Mouse (Mus musculus) thymus, postnatal 25 days (tissue): Measurements from ENCODE around the gene Swi5.

Source experiments
- DNase-seq: peaks from one replicate; pipeline ENCODE4 v3.0.0; 2022

Swi5 gene

DNA sequence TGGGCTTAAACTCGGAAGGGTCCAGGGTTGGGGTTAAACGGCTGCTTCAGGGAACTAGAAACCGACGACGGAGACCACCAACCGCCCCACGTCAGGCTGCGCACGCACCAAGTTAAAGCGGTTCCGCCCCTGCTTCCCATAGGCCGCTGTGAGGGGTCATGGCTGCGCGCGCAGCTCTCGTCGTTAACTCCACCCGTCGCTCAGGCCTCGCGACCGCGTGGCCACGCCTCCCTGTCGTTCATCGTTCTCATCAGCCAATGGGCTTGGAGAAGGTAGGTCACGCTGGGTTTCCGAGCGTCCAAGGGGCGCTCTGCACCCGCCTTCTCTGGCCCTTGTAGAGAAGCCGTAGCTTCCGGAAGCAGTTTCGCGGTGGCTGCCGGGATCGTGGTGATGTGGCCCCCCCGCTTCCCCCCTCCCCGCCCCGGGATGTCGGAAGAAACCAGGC, at the start of gene Swi5:
Gene Swi5 (minus strand): TSS at position 153 of the 445 bp plus-strand sequence.
- DNase-seq, result peak; percentile 96

- DNase-seq, result no peak
Observed at GRCm38 (mm10) chr2:32335888-32336287, 48.0 kb upstream of the Swi5 start.

- no peak for DNase-seq
Observed at GRCm38 (mm10) chr2:32332159-32332558, 44.3 kb upstream of the Swi5 start.

GRCm38 (mm10) chr2:32329531-32329930, 41.7 kb upstream of the Swi5 start:
- no peak for DNase-seq

- DNase-seq, result no peak
Observed at GRCm38 (mm10) chr2:32328911-32329460, 41.1 kb upstream of the Swi5 start.

- DNase-seq, result no peak
Observed at GRCm38 (mm10) chr2:32327200-32327599, 39.3 kb upstream of the Swi5 start.

DNA sequence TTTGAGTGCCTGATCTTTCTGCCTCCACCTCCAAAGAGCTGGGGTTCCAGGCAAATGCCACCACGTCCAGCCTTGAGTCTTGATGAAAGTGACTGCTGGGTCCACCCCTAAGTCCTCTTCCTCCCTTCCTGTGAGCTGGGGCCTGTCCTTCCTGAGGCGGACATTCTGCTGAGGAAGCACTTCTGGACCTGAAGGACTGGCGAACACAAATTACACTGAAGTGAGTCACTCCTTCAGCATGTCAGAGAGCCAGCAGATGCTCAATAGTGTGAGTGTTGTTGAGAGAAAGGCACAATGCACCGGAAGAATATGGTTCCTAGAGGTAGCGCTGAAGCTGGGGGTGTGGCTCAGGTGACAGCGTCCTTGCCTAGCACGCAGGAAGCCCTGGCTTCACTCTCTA, 37.5 kb upstream of the Swi5 start:
- DNase-seq, result no peak

GRCm38 (mm10) chr2:32324322-32324721, 36.4 kb upstream of the Swi5 start:
- no peak for DNase-seq

GRCm38 (mm10) chr2:32322754-32323741, 35.2 kb upstream of the Swi5 start:
- no peak for DNase-seq

GRCm38 (mm10) chr2:32321591-32322298, 33.9 kb upstream of the Swi5 start:
- DNase-seq, result no peak

DNA sequence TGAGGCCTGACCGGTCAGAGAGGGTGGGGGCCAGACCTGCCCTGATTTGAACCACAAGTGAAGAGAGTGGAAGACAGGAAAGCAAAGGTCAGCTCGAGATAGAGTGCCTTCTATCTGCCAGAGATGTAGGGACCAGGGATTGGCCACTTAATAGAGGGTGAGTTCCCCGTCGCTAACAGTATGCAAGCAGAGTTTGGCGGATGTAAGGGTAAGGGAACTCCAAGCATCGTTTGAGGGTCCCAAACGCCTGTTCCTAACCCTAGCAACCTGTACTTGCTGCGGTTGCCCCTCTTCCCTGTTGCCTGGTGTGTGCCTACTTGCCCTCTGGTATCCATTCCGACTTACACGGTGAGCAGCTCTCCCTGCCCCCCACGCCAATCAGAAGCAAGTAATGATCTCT, 32.8 kb upstream of the Swi5 start:
- DNase-seq, result no peak

DNA sequence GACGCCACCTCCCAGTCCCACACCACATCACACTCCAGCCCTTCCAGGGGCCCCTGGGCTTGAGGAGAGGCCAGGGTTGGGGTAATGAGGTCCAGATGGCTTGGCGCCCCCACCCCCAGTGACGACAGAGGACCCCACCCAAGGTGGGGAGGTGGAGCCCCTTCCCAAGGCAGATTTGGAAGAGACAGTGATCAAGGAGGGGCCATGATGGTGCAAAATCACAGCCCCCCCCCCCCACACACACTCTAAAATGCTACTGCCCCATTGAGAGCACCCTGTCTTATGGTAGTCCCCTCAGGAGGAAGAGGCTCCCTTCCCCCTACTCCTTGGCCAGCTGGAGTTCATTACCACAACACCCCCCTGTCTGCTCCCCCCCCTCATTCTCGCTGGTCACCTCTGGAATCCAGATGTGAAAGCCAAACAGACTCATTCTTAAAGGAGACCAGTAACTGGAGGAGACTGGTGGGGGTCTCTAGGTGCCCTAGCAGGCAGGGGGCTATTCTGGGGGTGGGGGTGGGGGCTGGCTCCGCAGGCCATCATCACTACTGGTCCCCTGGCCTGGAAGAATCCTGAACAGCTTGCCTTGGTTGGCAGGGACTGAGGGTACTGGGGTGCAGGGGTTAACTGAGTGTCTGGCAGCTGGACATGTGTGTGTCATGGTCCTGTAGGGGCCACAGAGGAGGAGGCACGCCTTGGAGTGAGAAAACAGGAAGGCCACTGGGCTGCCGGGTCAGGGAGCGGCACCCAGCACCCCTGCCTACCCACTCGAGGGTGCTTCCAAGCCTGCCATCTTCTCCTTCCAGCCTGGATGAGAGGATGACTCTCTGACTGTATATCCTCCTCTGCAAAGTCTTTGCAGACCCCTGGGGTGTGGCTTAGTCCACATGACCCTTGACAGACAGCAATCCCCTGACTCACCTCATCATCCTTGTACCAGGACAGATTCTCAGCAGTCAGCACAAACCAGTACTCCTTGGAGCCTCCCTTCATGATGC, 32.0 kb upstream of the Swi5 start:
- DNase-seq, result no peak

DNA sequence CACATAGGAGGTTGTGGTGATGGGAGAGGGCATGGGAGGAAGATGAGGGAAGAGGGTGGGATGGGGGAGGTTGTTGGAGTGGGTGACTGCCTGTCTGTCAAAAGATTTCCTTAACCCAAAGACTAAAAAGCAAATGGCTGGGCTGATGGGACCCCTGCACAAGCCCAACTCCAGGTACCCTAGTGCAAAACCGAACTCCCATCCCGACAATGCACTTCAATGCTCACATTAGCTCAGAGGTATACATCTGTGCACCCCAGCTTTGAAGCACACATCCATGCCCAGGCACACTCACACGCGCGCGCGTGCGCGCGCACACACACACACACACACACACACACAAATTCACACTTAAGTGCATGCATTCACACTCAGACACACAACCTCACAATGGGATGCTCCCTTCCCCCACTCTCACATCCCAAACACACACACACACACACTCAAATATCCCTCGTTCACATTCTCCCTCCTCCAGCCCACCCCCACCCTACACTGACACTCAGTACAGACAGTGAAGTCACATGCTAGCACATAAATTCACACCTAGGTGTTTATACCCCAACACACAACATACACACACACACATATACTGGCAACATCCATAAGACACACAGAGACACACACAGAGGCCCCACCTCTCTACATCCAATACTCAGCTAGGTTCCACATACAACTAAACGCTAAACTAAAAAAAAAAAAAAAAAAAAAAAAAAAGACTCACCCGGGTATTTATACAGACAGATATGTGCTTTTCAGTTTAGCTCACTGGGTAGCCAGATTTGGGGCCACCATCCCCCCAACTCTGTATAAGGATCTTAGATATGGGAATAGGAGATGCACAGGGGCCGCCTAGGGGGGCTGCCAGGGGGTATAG, 31.1 kb upstream of the Swi5 start:
- DNase-seq, result no peak

- no peak for DNase-seq
Observed at GRCm38 (mm10) chr2:32317791-32318417, 30.0 kb upstream of the Swi5 start.

- DNase-seq, result no peak
Observed at GRCm38 (mm10) chr2:32316887-32317656, 29.2 kb upstream of the Swi5 start.

DNA sequence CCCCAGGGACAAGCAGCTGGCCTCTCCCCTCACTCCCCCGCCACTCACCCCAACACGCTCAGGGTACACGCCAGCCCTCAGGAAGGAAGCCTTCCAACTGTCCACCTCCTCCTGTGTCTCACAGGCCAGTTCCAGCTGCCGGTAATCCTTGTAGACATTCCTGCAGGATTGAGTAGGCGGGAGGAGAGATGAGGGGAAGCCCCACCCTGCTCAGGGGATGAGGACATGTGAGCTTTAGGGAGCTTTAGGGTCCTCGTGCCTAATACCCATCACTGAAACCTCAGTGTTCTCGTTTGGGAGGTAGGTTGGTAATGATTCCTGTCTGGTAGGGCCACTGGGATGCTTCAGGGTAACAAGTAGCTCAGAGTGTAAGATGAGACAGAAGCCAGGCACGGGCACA, 27.9 kb upstream of the Swi5 start:
- DNase-seq, result no peak

GRCm38 (mm10) chr2:32314831-32315230, 27.0 kb upstream of the Swi5 start:
- no peak for DNase-seq

- DNase-seq, result peak; percentile 79
Observed at GRCm38 (mm10) chr2:32312318-32312964, 24.6 kb upstream of the Swi5 start.
